Mouse (Mus musculus): ENCODE results near the gene Ocln. TPM values are rescaled to one million over a fixed set of nuclear protein-coding genes. Genes with fewer than 3 reads are reported as not detected.

Ocln gene
- polyA plus RNA-seq, 1 experiment from 2014 or later, result 15.1 TPM

GRCm38 (mm10) chr13:100449495-100449894 is 103.0 kb downstream of the Ocln start:
- H3K27ac ChIP-seq (ENCODE audit: low read length), result no peak overlapping the region
- WGBS (ENCODE audit: insufficient replicate concordance), result 27% methylated on average over 1 of the region's 1 CpGs
- H3K9me3 ChIP-seq (replicated peaks; ENCODE audit: control insufficient read depth, low read length), result no peaks in the 10 kb centered on the region
- no peaks in the 10 kb centered on the region for H3K36me3 ChIP-seq (ENCODE audit: control insufficient read depth, insufficient read depth)
- H3K4me2 ChIP-seq (ENCODE audit: low read depth, low read length), result no peak overlapping the region
- H3K27me3 ChIP-seq (ENCODE audit: control insufficient read depth, insufficient read depth, low read depth, low read length), result no peaks in the 10 kb centered on the region
- no peaks in the 10 kb centered on the region for H3K4me1 ChIP-seq (ENCODE audit: control insufficient read depth, low read depth, low read length)
- no peak overlapping the region for H3K4me3 ChIP-seq (ENCODE audit: low read depth, low read length)
- no peak for ATAC-seq (ENCODE audit: low read depth)
- no peak overlapping the region for H3K9ac ChIP-seq (ENCODE audit: low read depth, low read length)

Other genes starting within 250 kb of the Ocln start
- 0.29 and 0.44 TPM in 2 replicates for gene Naip6, start 235.0 kb downstream of the Ocln start, polyA plus RNA-seq (2015; fragmentation: Nextera tagmentation; extraction: Ambion mirVana)
- 0.08 TPM in 1 of 2 replicates, not detected in the other for gene Naip1, start 99.8 kb downstream of the Ocln start, polyA plus RNA-seq (2015; fragmentation: Nextera tagmentation; extraction: Ambion mirVana)
- 20.0 and 22.3 TPM in 2 replicates for gene Gtf2h2, start 60.1 kb downstream of the Ocln start, polyA plus RNA-seq (2015; fragmentation: Nextera tagmentation; extraction: Ambion mirVana)
- 9.6 and 10.5 TPM in 2 replicates for gene Marveld2, start 64.3 kb upstream of the Ocln start, polyA plus RNA-seq (2015; fragmentation: Nextera tagmentation; extraction: Ambion mirVana)
- gene Ak6, start 98.3 kb upstream of the Ocln start, polyA plus RNA-seq (2015; fragmentation: Nextera tagmentation; extraction: Ambion mirVana), result 121 and 134 TPM in 2 replicates
- 11.4 and 12.5 TPM in 2 replicates for gene Rad17, start 98.3 kb upstream of the Ocln start, polyA plus RNA-seq (2015; fragmentation: Nextera tagmentation; extraction: Ambion mirVana)
- gene Taf9, start 98.9 kb upstream of the Ocln start, polyA plus RNA-seq (2015; fragmentation: Nextera tagmentation; extraction: Ambion mirVana), result 12.2 and 13.3 TPM in 2 replicates
- gene Ccdc125, start 117.0 kb upstream of the Ocln start, polyA plus RNA-seq (2015; fragmentation: Nextera tagmentation; extraction: Ambion mirVana), result 6.0 and 6.3 TPM in 2 replicates
- 28.7 and 31.4 TPM in 2 replicates for gene Cdk7, start 178.2 kb upstream of the Ocln start, polyA plus RNA-seq (2015; fragmentation: Nextera tagmentation; extraction: Ambion mirVana)
- gene Mrps36, start 191.9 kb upstream of the Ocln start, polyA plus RNA-seq (2015; fragmentation: Nextera tagmentation; extraction: Ambion mirVana), result 92.4 and 98.8 TPM in 2 replicates
- 24.0 and 24.2 TPM in 2 replicates for gene Cenph, start 223.2 kb upstream of the Ocln start, polyA plus RNA-seq (2015; fragmentation: Nextera tagmentation; extraction: Ambion mirVana)
- 186 and 211 TPM in 2 replicates for gene Ccnb1, start 233.9 kb upstream of the Ocln start, polyA plus RNA-seq (2015; fragmentation: Nextera tagmentation; extraction: Ambion mirVana)